13 mouse cellular contexts compared by ENCODE assay signal in genomic region chr2:93082846-93083245, GRCm38 (mm10). TPM values are rescaled to one million over a fixed set of nuclear protein-coding genes. Genes with fewer than 3 reads are reported as not detected.
DNase-seq lines count a peak whose midpoint lies in the region; ATAC-seq and TF ChIP-seq lines count a peak whose summit lies in the region.
"Had no signal": no experiment of that assay in that cellular context is flagged by ENCODE, and none has a peak within 500 bp of the region (broad histone marks: within the 10 kb centered on the region; RNA-seq: fewer than 3 reads in every experiment).

No protein-coding gene starts in this region.

- H3K36me3 ChIP-seq in intestine, embryonic 14.5 days (ENCODE audit: control insufficient read depth, insufficient read depth, low read length): no peaks in the 10 kb centered on the region
- H3K36me3 ChIP-seq in intestine, postnatal 0 days (ENCODE audit: control insufficient read depth, insufficient read depth): no peaks in the 10 kb centered on the region
- no peaks in the 10 kb centered on the region for H3K36me3 ChIP-seq in lung, postnatal 0 days (ENCODE audit: insufficient read depth, low read length)
- H3K36me3 ChIP-seq: embryonic facial prominence, embryonic 12.5 days; hindbrain, embryonic 15.5 days had no signal

- TF ChIP-seq CTCF in intestine, postnatal 0 days (IDR thresholded peaks at IDR 0.05; ENCODE audit: low read depth): no peak
- TF ChIP-seq CTCF in lung, postnatal 0 days (IDR thresholded peaks at IDR 0.05): no peak
- no peak for TF ChIP-seq CTCF in gastrocnemius, adult 2 months (IDR thresholded peaks at IDR 0.05)
- TF ChIP-seq CTCF in left cerebral cortex, adult 2 months (IDR thresholded peaks at IDR 0.05): no peak

- WGBS in intestine, embryonic 14.5 days: 20% methylated on average over 3 of the region's 3 CpGs
- 57% methylated on average over 3 of the region's 3 CpGs for WGBS in intestine, postnatal 0 days
- WGBS in lung, postnatal 0 days: 40% methylated on average over 3 of the region's 3 CpGs

- no peak overlapping the region for H3K4me3 ChIP-seq in intestine, embryonic 14.5 days (ENCODE audit: low read depth, low read length)
- no peak overlapping the region for H3K4me3 ChIP-seq in intestine, postnatal 0 days (ENCODE audit: low read depth, low read length)
- H3K4me3 ChIP-seq in lung, postnatal 0 days (ENCODE audit: low read depth, low read length): no peak overlapping the region
- no peak overlapping the region for H3K4me3 ChIP-seq in gastrocnemius, adult 2 months
- no peak overlapping the region for H3K4me3 ChIP-seq in left cerebral cortex, adult 2 months
- H3K4me3 ChIP-seq: embryonic facial prominence, embryonic 12.5 days; hindbrain, embryonic 15.5 days; megakaryocyte, embryonic 14.5 days had no signal

- peaks cover 22% of the 10 kb centered on the region for H3K4me1 ChIP-seq in intestine, embryonic 14.5 days (replicated peaks; ENCODE audit: control insufficient read depth, insufficient read depth, low read length)
- no peaks in the 10 kb centered on the region for H3K4me1 ChIP-seq in intestine, postnatal 0 days (replicated peaks; ENCODE audit: control insufficient read depth, insufficient read depth, low read length)
- H3K4me1 ChIP-seq in lung, postnatal 0 days (ENCODE audit: insufficient read depth, low read depth, low read length): no peaks in the 10 kb centered on the region; the same call in 1 of the 2 replicates
- H3K4me1 ChIP-seq: megakaryocyte, embryonic 14.5 days had no signal

- H3K27me3 ChIP-seq in intestine, embryonic 14.5 days (replicated peaks; ENCODE audit: control insufficient read depth, insufficient read depth, low read length): no peaks in the 10 kb centered on the region
- no peaks in the 10 kb centered on the region for H3K27me3 ChIP-seq in intestine, postnatal 0 days (replicated peaks; ENCODE audit: control insufficient read depth, insufficient read depth, low read length)
- no peaks in the 10 kb centered on the region for H3K27me3 ChIP-seq in lung, postnatal 0 days (replicated peaks; ENCODE audit: insufficient read depth, low read length)
- H3K27me3 ChIP-seq: embryonic facial prominence, embryonic 12.5 days; hindbrain, embryonic 15.5 days had no signal

- no peak overlapping the region for H3K27ac ChIP-seq in intestine, embryonic 14.5 days (ENCODE audit: low read depth)
- no peak overlapping the region for H3K27ac ChIP-seq in intestine, postnatal 0 days (ENCODE audit: low read depth, low read length)
- peak overlapping the region; percentile 54 for H3K27ac ChIP-seq in lung, postnatal 0 days (ENCODE audit: low read length)
- H3K27ac ChIP-seq in gastrocnemius, adult 2 months: no peak overlapping the region
- H3K27ac ChIP-seq in left cerebral cortex, adult 2 months: no peak overlapping the region
- H3K27ac ChIP-seq: embryonic facial prominence, embryonic 12.5 days; hindbrain, embryonic 15.5 days had no signal

- intact Hi-C loops in gastrocnemius, adult 2 months (cut with DNase I): no loop called here
- intact Hi-C loops in left cerebral cortex, adult 2 months (cut with DNase I): no loop called here

- peak; percentile 70; the same call in 1 of the 2 replicates for ATAC-seq in intestine, embryonic 14.5 days (replicated peaks; ENCODE audit: low FRiP score, low TSS enrichment, low read depth)
- ATAC-seq in intestine, postnatal 0 days: no peak
- peak; percentile 92 for ATAC-seq in lung, postnatal 0 days

- H3K9me3 ChIP-seq in intestine, embryonic 14.5 days (ENCODE audit: control insufficient read depth, low read length): no peaks in the 10 kb centered on the region
- no peaks in the 10 kb centered on the region for H3K9me3 ChIP-seq in intestine, postnatal 0 days (ENCODE audit: control insufficient read depth)
- no peaks in the 10 kb centered on the region for H3K9me3 ChIP-seq in lung, postnatal 0 days (ENCODE audit: low read length)
- H3K9me3 ChIP-seq: embryonic facial prominence, embryonic 12.5 days; hindbrain, embryonic 15.5 days; megakaryocyte, embryonic 14.5 days had no signal

- DNase-seq in intestine, embryonic 14.5 days (ENCODE audit: low spot score): no peak
- DNase-seq in MN1 (ENCODE audit: low spot score): peak; percentile 27
- DNase-seq in brain, adult 2 months (ENCODE audit: low read depth, low spot score): peak; percentile 55
- DNase-seq in lung, postnatal 0 days (ENCODE audit: low spot score): peak; percentile 89
- no peak for DNase-seq in gastrocnemius, adult 2 months
- DNase-seq in left cerebral cortex, adult 2 months (ENCODE audit: extremely low spot score in 1 of 2, low spot score in 2 of 2): no peak
- DNase-seq: gastrocnemius, postnatal 36 days; spleen, adult 18-20 months; thymus, postnatal 14 days had no signal

- no peak overlapping the region for H3K9ac ChIP-seq in intestine, embryonic 14.5 days (ENCODE audit: low read length)
- H3K9ac ChIP-seq in intestine, postnatal 0 days (ENCODE audit: low read depth, low read length): no peak overlapping the region
- no peak overlapping the region for H3K9ac ChIP-seq in lung, postnatal 0 days (replicated peaks; ENCODE audit: low read depth)
- H3K9ac ChIP-seq: embryonic facial prominence, embryonic 12.5 days; hindbrain, embryonic 15.5 days had no signal

- no peak overlapping the region for H3K4me2 ChIP-seq in intestine, embryonic 14.5 days (ENCODE audit: low read length)
- H3K4me2 ChIP-seq in intestine, postnatal 0 days (replicated peaks; ENCODE audit: low read depth): no peak overlapping the region
- H3K4me2 ChIP-seq in lung, postnatal 0 days (replicated peaks; ENCODE audit: low read depth, low read length): no peak overlapping the region
- H3K4me2 ChIP-seq: embryonic facial prominence, embryonic 12.5 days; hindbrain, embryonic 15.5 days had no signal

- TF ChIP-seq EP300 in lung, postnatal 0 days (IDR thresholded peaks at IDR 0.05): 0 out of 2 replicates have a peak, but pooled peaks have one; percentile 39

RNA-seq across cellular contexts. Expression of gene Prdm11, which starts 36.9 kb away (rescaled TPM):
- 5.1 and 5.5 TPM in 2 replicates for polyA plus RNA-seq in intestine, embryonic 14.5 days (2014; fragmentation: Nextera tagmentation; extraction: Ambion mirVana)
- polyA plus RNA-seq in intestine, postnatal 0 days (2015; fragmentation: Nextera tagmentation; extraction: Ambion mirVana): 2.3 and 2.6 TPM in 2 replicates
- 3.7 and 4.5 TPM in 2 replicates for polyA plus RNA-seq in lung, postnatal 0 days (2015; fragmentation: Nextera tagmentation; extraction: Ambion mirVana)
- under 1 TPM; 0.77 to 0.81 TPM for total RNA-seq in gastrocnemius, adult 2 months (2021)
- total RNA-seq in left cerebral cortex, adult 2 months (2021): 10 to 100 TPM; 24.7 to 24.8 TPM

Comparison
In these comparisons a context has a peak if more than half of its experiments do, and no peak if none do; other contexts are left out.
1. DNase-seq: peak in MN1 (single experiment), brain, adult 2 months (single experiment) and lung, postnatal 0 days (single experiment); none in intestine, embryonic 14.5 days (single experiment), gastrocnemius, adult 2 months (single experiment) and left cerebral cortex, adult 2 months (0 of 2).